Mouse (Mus musculus): ENCODE results near the gene 4930402H24Rik. TPM values are rescaled to one million over a fixed set of nuclear protein-coding genes. Genes with fewer than 3 reads are reported as not detected.

Gene 4930402H24Rik
- polyA plus RNA-seq, 1 experiment from 2014 or later: 97.8 TPM

GRCm38 (mm10) chr2:130706602-130707001 lies 199.6 kb downstream of the 4930402H24Rik start:
- H3K9ac ChIP-seq (replicated peaks): no peak overlapping the region
- H3K27me3 ChIP-seq: no peaks in the 10 kb centered on the region
- ATAC-seq (replicated peaks): no peak
- WGBS: 78% methylated on average over 4 of the region's 4 CpGs
- no peak overlapping the region for H3K4me2 ChIP-seq (replicated peaks)
- peaks cover 44% of the 10 kb centered on the region for H3K36me3 ChIP-seq
- H3K9me3 ChIP-seq: no peaks in the 10 kb centered on the region
- no peak overlapping the region for H3K27ac ChIP-seq (replicated peaks)
- H3K4me1 ChIP-seq: peaks cover 4% of the 10 kb centered on the region; the same call in 1 of the 2 replicates
- H3K4me3 ChIP-seq: no peak overlapping the region

- H3K36me3 ChIP-seq: peaks cover 31% of the 10 kb centered on the region
- peaks cover 4% of the 10 kb centered on the region; the same call in 1 of the 2 replicates for H3K4me1 ChIP-seq
- H3K27me3 ChIP-seq: no peaks in the 10 kb centered on the region
- no peaks in the 10 kb centered on the region for H3K9me3 ChIP-seq
- WGBS: 68% methylated on average over 6 of the region's 6 CpGs
- no peak overlapping the region for H3K4me3 ChIP-seq
- no peak overlapping the region for H3K4me2 ChIP-seq (replicated peaks)
- no peak overlapping the region for H3K27ac ChIP-seq (replicated peaks)
- no peak for ATAC-seq (replicated peaks)
- H3K9ac ChIP-seq (replicated peaks): no peak overlapping the region
Observed at GRCm38 (mm10) chr2:130705178-130705577, 201.0 kb downstream of the 4930402H24Rik start.

GRCm38 (mm10) chr2:130704040-130705001 lies 201.9 kb downstream of the 4930402H24Rik start:
- no peaks in the 10 kb centered on the region for H3K27me3 ChIP-seq
- no peak overlapping the region for H3K9ac ChIP-seq (replicated peaks)
- peaks cover 24% of the 10 kb centered on the region for H3K36me3 ChIP-seq
- H3K27ac ChIP-seq (replicated peaks): no peak overlapping the region; the same call in 1 of the 2 replicates
- no peaks in the 10 kb centered on the region for H3K9me3 ChIP-seq
- no peak overlapping the region for H3K4me2 ChIP-seq (replicated peaks)
- H3K4me3 ChIP-seq: no peak overlapping the region
- ATAC-seq (replicated peaks): peak; percentile 60
- H3K4me1 ChIP-seq: peaks cover 4% of the 10 kb centered on the region; the same call in 1 of the 2 replicates
- WGBS: 66% methylated on average over 9 of the region's 9 CpGs

GRCm38 (mm10) chr2:130697821-130698266 lies 208.4 kb downstream of the 4930402H24Rik start:
- Histone ChIP-seq H3K36me3 (no peaks in the 10 kb centered on the region), H3K4me3 (peak overlapping the region; percentile 49), H3K4me1 (peaks cover 19% of the 10 kb centered on the region), H3K4me2 (replicated peaks) (peak overlapping the region; percentile 100), H3K27ac (replicated peaks) (no peak overlapping the region), H3K27me3 (peaks cover 22% of the 10 kb centered on the region), H3K9me3 (no peaks in the 10 kb centered on the region), H3K9ac (replicated peaks) (peak overlapping the region; percentile 52)
- WGBS: 0% methylated on average over 14 of the region's 14 CpGs
- ATAC-seq (replicated peaks): peak; percentile 65

- WGBS: under 1% methylated on average over 64 of the region's 65 CpGs
- no peak within 1 kb of the TSS for H3K27ac ChIP-seq (replicated peaks)
- peaks cover 19% of the 10 kb centered on the region for H3K4me1 ChIP-seq
- no peaks in the 10 kb centered on the region for H3K36me3 ChIP-seq
- peak within 1 kb of the TSS; percentile 49 for H3K4me3 ChIP-seq
- peak within 1 kb of the TSS; percentile 100 for H3K4me2 ChIP-seq (replicated peaks)
- H3K9me3 ChIP-seq: no peaks in the 10 kb centered on the region
- peak; percentile 59 for ATAC-seq (replicated peaks)
- peaks cover 22% of the 10 kb centered on the region for H3K27me3 ChIP-seq
- H3K9ac ChIP-seq (replicated peaks): peak within 1 kb of the TSS; percentile 52
Observed at GRCm38 (mm10) chr2:130697153-130697810, 208.9 kb downstream of the 4930402H24Rik start, which contains the start of gene Slc4a11. Gene Slc4a11 (minus strand): TSS chr2:130697519.

GRCm38 (mm10) chr2:130696700-130697152 lies 209.5 kb downstream of the 4930402H24Rik start:
- peak; percentile 21 for ATAC-seq (replicated peaks)

GRCm38 (mm10) chr2:130693563-130693962 lies 212.6 kb downstream of the 4930402H24Rik start:
- no peak for ATAC-seq (replicated peaks)
- Histone ChIP-seq H3K4me3 (no peak overlapping the region), H3K4me2 (replicated peaks) (no peak overlapping the region), H3K9ac (replicated peaks) (no peak overlapping the region), H3K27me3 (peaks cover 20% of the 10 kb centered on the region), H3K4me1 (peaks cover 19% of the 10 kb centered on the region), H3K9me3 (no peaks in the 10 kb centered on the region), H3K36me3 (no peaks in the 10 kb centered on the region), H3K27ac (replicated peaks) (no peak overlapping the region)
- WGBS: 36% methylated on average over 3 of the region's 3 CpGs

More at GRCm38 (mm10) chr2:130696700-130697152, 209.5 kb downstream of the 4930402H24Rik start:
- peaks cover 22% of the 10 kb centered on the region for H3K27me3 ChIP-seq
- H3K27ac ChIP-seq (replicated peaks): no peak overlapping the region
- H3K9ac ChIP-seq (replicated peaks): peak overlapping the region; percentile 52
- no peaks in the 10 kb centered on the region for H3K36me3 ChIP-seq
- WGBS: 1% methylated on average over 31 of the region's 31 CpGs
- H3K4me2 ChIP-seq (replicated peaks): peak overlapping the region; percentile 100
- peaks cover 19% of the 10 kb centered on the region for H3K4me1 ChIP-seq
- no peaks in the 10 kb centered on the region for H3K9me3 ChIP-seq
- peak overlapping the region; percentile 49 for H3K4me3 ChIP-seq

GRCm38 (mm10) chr2:130689011-130689410 lies 217.2 kb downstream of the 4930402H24Rik start:
- Histone ChIP-seq H3K4me2 (replicated peaks) (no peak overlapping the region), H3K4me1 (no peaks in the 10 kb centered on the region), H3K9me3 (no peaks in the 10 kb centered on the region), H3K27me3 (no peaks in the 10 kb centered on the region), H3K9ac (replicated peaks) (no peak overlapping the region), H3K27ac (replicated peaks) (no peak overlapping the region), H3K36me3 (peaks cover 9% of the 10 kb centered on the region; the same call in 1 of the 2 replicates), H3K4me3 (no peak overlapping the region)
- no peak for ATAC-seq (replicated peaks)
- WGBS: 77% methylated on average over 2 of the region's 2 CpGs

GRCm38 (mm10) chr2:130685426-130685825 lies 220.8 kb downstream of the 4930402H24Rik start:
- H3K4me2 ChIP-seq (replicated peaks): no peak overlapping the region
- no peak for ATAC-seq (replicated peaks)
- H3K4me1 ChIP-seq: no peaks in the 10 kb centered on the region
- no peak overlapping the region for H3K4me3 ChIP-seq
- H3K27ac ChIP-seq (replicated peaks): no peak overlapping the region
- peaks cover 34% of the 10 kb centered on the region for H3K36me3 ChIP-seq
- no peak overlapping the region for H3K9ac ChIP-seq (replicated peaks)
- 87% methylated on average over 9 of the region's 9 CpGs for WGBS
- no peaks in the 10 kb centered on the region for H3K9me3 ChIP-seq
- no peaks in the 10 kb centered on the region for H3K27me3 ChIP-seq

GRCm38 (mm10) chr2:130681531-130681930 lies 224.7 kb downstream of the 4930402H24Rik start:
- no peak overlapping the region for H3K9ac ChIP-seq (replicated peaks)
- no peaks in the 10 kb centered on the region for H3K4me1 ChIP-seq
- H3K4me2 ChIP-seq (replicated peaks): no peak overlapping the region
- H3K27ac ChIP-seq (replicated peaks): no peak overlapping the region
- H3K9me3 ChIP-seq: no peaks in the 10 kb centered on the region
- no peak overlapping the region for H3K4me3 ChIP-seq
- H3K27me3 ChIP-seq: no peaks in the 10 kb centered on the region
- no peak for ATAC-seq (replicated peaks)
- peaks cover 73% of the 10 kb centered on the region for H3K36me3 ChIP-seq
- 80% methylated on average over 3 of the region's 3 CpGs for WGBS

GRCm38 (mm10) chr2:130679899-130680298 lies 226.3 kb downstream of the 4930402H24Rik start:
- Histone ChIP-seq H3K9me3 (no peaks in the 10 kb centered on the region), H3K9ac (replicated peaks) (no peak overlapping the region), H3K27me3 (no peaks in the 10 kb centered on the region), H3K36me3 (peaks cover 89% of the 10 kb centered on the region), H3K4me1 (no peaks in the 10 kb centered on the region), H3K4me3 (no peak overlapping the region), H3K4me2 (replicated peaks) (no peak overlapping the region), H3K27ac (replicated peaks) (no peak overlapping the region)
- no peak for ATAC-seq (replicated peaks)
- 91% methylated on average over 6 of the region's 6 CpGs for WGBS

- Histone ChIP-seq H3K27ac (replicated peaks) (no peak overlapping the region), H3K4me2 (replicated peaks) (no peak overlapping the region), H3K9me3 (no peaks in the 10 kb centered on the region), H3K27me3 (no peaks in the 10 kb centered on the region), H3K9ac (replicated peaks) (no peak overlapping the region), H3K36me3 (peaks cover 88% of the 10 kb centered on the region), H3K4me1 (no peaks in the 10 kb centered on the region), H3K4me3 (no peak overlapping the region)
- WGBS: 85% methylated on average over 12 of the region's 12 CpGs
- ATAC-seq (replicated peaks): no peak
Observed at GRCm38 (mm10) chr2:130679154-130679553, 227.1 kb downstream of the 4930402H24Rik start.

Measured in forebrain, embryonic 15.5 days (tissue).